Mouse (Mus musculus) G1E (cell line): ENCODE measurements at regions not wholly inside any gene's neighbourhood (a gene's known extent, or its start where the extent isn't known, plus 50 kb on each side); places are given as distances from the start of the nearest gene placed in this dataset.

Experiments used
- ATAC-seq: 2 replicates; pipeline ENCODE4 v1.8.0; 2016; ENCODE audit warnings: mild to moderate bottlenecking; ENCODE audit not compliant: insufficient number of reproducible peaks, poor library complexity, low FRiP score, severe bottlenecking; ENCODE audit errors: extremely low read depth
- DNase-seq: peaks from one replicate; pipeline ENCODE4 v3.0.0; 2012; ENCODE audit warnings: low spot score
- H3K27me3 ChIP-seq: 2 replicates; pipeline ENCODE4 v1.6.1; 2012; ENCODE audit warnings: mild to moderate bottlenecking, low read length, inconsistent platforms; ENCODE audit not compliant: insufficient read depth
- H3K36me3 ChIP-seq: replicated peaks from 2 replicates; pipeline ENCODE3; 2012; ENCODE audit warnings: mild to moderate bottlenecking, inconsistent platforms
- H3K4me1 ChIP-seq: 2 replicates; pipeline ENCODE4 v1.6.1; 2012; ENCODE audit warnings: low read depth, low read length, inconsistent platforms, mixed read lengths; ENCODE audit not compliant: insufficient read depth
- H3K4me3 ChIP-seq: 2 replicates; pipeline ENCODE4 v1.5.1; 2012; ENCODE audit warnings: low read depth, mild to moderate bottlenecking, inconsistent platforms, low read length, moderate library complexity, mixed read lengths
- H3K9me3 ChIP-seq: replicated peaks from 2 replicates; pipeline ENCODE4 v1.6.1; 2012; ENCODE audit warnings: inconsistent platforms
- CTCF ChIP-seq: IDR thresholded peaks from 2 replicates; pipeline ENCODE4 v1.5.1; 2012; ENCODE audit warnings: low read depth, low read length, inconsistent platforms, mixed read lengths
- GATA1 ChIP-seq: IDR thresholded peaks from 2 replicates; pipeline ENCODE4 v1.6.1; 2012; ENCODE audit warnings: borderline replicate concordance, low read length, inconsistent platforms, mixed read lengths
- GATA2 ChIP-seq: IDR thresholded peaks from 2 replicates; pipeline ENCODE4 v1.6.1; 2012; ENCODE audit warnings: low read depth, low read length, inconsistent platforms, borderline replicate concordance
- POLR2AphosphoS5 ChIP-seq: IDR thresholded peaks from 2 replicates; pipeline ENCODE4 v1.6.1; 2012; ENCODE audit warnings: low read depth, low read length, inconsistent platforms; ENCODE audit not compliant: insufficient replicate concordance
- TAL1 ChIP-seq: conservative IDR thresholded peaks from 2 replicates; pipeline ENCODE4 v1.6.1; 2012; ENCODE audit warnings: low read depth, low read length, inconsistent platforms, mixed read lengths

GRCm38 (mm10) chr13:59281199-59281598 lies 303.8 kb downstream of the Agtpbp1 start:
- H3K9me3 ChIP-seq, result peaks cover 53% of the 10 kb centered on the region
- no peak for TF ChIP-seq TAL1
- no peak for TF ChIP-seq GATA2
- no peak for TF ChIP-seq GATA1

GRCm38 (mm10) chr13:59279136-59279535 lies 305.9 kb downstream of the Agtpbp1 start:
- ATAC-seq (no peak), DNase-seq (no peak)
- Histone ChIP-seq H3K36me3 (no peaks in the 10 kb centered on the region), H3K4me3 (no peak overlapping the region), H3K9me3 (peaks cover 55% of the 10 kb centered on the region), H3K4me1 (no peaks in the 10 kb centered on the region), H3K27me3 (no peaks in the 10 kb centered on the region)
- TF ChIP-seq POLR2AphosphoS5 (no peak), CTCF (no peak), GATA2 (no peak), GATA1 (no peak), TAL1 (no peak)

More at GRCm38 (mm10) chr13:59281199-59281598, 303.8 kb downstream of the Agtpbp1 start:
- Histone ChIP-seq H3K4me3 (no peak overlapping the region), H3K4me1 (no peaks in the 10 kb centered on the region), H3K27me3 (no peaks in the 10 kb centered on the region), H3K36me3 (no peaks in the 10 kb centered on the region)
- DNase-seq (no peak), ATAC-seq (no peak)

GRCm38 (mm10) chr13:59271661-59272060 lies 313.4 kb downstream of the Agtpbp1 start:
- ATAC-seq, result no peak
- Histone ChIP-seq H3K4me3 (no peak overlapping the region), H3K9me3 (peaks cover 49% of the 10 kb centered on the region), H3K36me3 (no peaks in the 10 kb centered on the region), H3K4me1 (no peaks in the 10 kb centered on the region), H3K27me3 (no peaks in the 10 kb centered on the region)
- no peak for DNase-seq
- TF ChIP-seq TAL1, result no peak
- TF ChIP-seq POLR2AphosphoS5, result no peak
- TF ChIP-seq GATA2, result no peak
- TF ChIP-seq CTCF, result no peak
- no peak for TF ChIP-seq GATA1

- no peaks in the 10 kb centered on the region for H3K27me3 ChIP-seq
- TF ChIP-seq GATA1, result no peak
- TF ChIP-seq POLR2AphosphoS5, result no peak
- no peak for TF ChIP-seq TAL1
- TF ChIP-seq CTCF, result no peak
- no peak for TF ChIP-seq GATA2
- H3K9me3 ChIP-seq, result peaks cover 52% of the 10 kb centered on the region
- H3K4me3 ChIP-seq, result no peak overlapping the region
- H3K4me1 ChIP-seq, result no peaks in the 10 kb centered on the region
- ATAC-seq (no peak), DNase-seq (no peak)
- no peaks in the 10 kb centered on the region for H3K36me3 ChIP-seq
These were observed 318.2 kb downstream of the Agtpbp1 start for GRCm38 (mm10) chr13:59266854-59267253.

GRCm38 (mm10) chr13:59264126-59264525 lies 320.9 kb downstream of the Agtpbp1 start:
- TF ChIP-seq CTCF (no peak), GATA2 (no peak), GATA1 (no peak), TAL1 (no peak), POLR2AphosphoS5 (no peak)
- no peaks in the 10 kb centered on the region for H3K27me3 ChIP-seq
- no peaks in the 10 kb centered on the region for H3K36me3 ChIP-seq
- DNase-seq (no peak), ATAC-seq (no peak)
- H3K4me3 ChIP-seq, result no peak overlapping the region
- H3K9me3 ChIP-seq, result peaks cover 42% of the 10 kb centered on the region
- no peaks in the 10 kb centered on the region for H3K4me1 ChIP-seq

- ATAC-seq, result no peak
- H3K4me1 ChIP-seq, result no peaks in the 10 kb centered on the region
- TF ChIP-seq GATA1, result no peak
- TF ChIP-seq TAL1, result no peak
- no peak for TF ChIP-seq CTCF
- TF ChIP-seq POLR2AphosphoS5, result no peak
- TF ChIP-seq GATA2, result no peak
- H3K36me3 ChIP-seq, result no peaks in the 10 kb centered on the region
- H3K4me3 ChIP-seq, result no peak overlapping the region
- no peak for DNase-seq
- H3K9me3 ChIP-seq, result peaks cover 49% of the 10 kb centered on the region
- H3K27me3 ChIP-seq, result no peaks in the 10 kb centered on the region
These were observed 323.1 kb downstream of the Agtpbp1 start for GRCm38 (mm10) chr13:59261924-59262323.
